Mouse (Mus musculus): ENCODE results near the gene Clasp2.
A peak's percentile ranks its signal among the peaks of the same experiment; 100 is the strongest.

Clasp2 gene

DNA sequence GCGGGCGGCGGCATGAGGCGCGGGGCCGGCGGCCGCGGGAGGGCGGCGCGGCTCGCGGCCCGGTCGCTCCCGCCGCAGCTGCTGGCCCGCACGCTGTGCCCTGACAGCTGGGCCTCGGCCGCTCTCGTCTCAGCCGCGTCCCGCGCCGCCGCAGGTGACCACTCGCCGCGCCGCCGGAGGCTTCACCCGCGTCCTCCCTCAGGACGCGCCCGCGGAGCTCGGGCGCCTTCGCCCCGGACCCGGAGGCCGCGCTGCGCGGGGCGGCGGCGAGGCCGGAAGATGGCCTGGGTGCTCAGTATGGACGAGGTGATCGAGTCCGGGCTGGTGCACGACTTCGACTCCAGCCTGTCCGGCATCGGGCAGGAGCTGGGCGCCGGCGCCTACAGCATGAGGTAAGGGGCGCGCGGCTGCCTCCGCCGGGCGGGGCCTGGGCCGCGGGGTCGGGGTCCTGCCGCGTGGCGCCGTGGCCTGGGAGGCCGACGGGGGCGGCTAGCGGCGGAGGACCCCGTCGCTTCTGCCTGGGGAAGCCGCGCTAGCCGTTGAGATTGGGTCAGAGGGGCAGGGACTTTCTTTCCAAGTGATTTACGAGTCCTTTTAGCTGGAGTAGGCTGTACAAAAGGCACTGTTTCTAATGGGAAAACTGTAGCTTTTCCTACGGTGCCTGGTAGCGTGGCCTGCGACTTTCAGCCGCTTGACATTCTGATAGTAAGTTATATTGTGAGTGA is 190.3 kb downstream of the Clasp2 start:
- DNase-seq (ENCODE audit: low spot score in 2 of 2): peak; percentile 39 to 47

DNA sequence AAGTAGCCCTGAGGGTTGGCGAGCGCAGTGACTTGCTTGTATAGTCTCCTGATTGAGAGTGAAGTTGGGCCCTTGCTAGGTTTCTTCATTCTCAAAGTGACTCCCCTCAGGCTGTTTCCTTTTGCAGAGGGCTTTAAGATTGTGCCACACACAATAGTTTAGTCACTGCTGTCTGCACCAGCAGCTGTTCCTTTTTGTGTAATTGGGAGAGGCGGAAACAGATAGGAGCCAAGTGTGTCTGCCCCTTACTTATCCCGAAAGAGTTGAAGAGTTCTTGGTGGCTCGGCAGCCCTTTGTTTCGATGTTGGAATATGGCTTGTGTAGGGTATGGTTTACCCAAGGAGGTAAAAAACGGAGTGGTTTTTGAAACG is 190.8 kb downstream of the Clasp2 start:
- DNase-seq (ENCODE audit: low spot score in 2 of 2): no peak

- DNase-seq (ENCODE audit: low spot score in 2 of 2): no peak
Measured at GRCm38 (mm10) chr9:113932501-113932900, 191.2 kb downstream of the Clasp2 start.

- DNase-seq (ENCODE audit: low spot score in 2 of 2): no peak
Measured at GRCm38 (mm10) chr9:113935638-113936037, 194.4 kb downstream of the Clasp2 start.

GRCm38 (mm10) chr9:113939063-113939850 is 198.0 kb downstream of the Clasp2 start:
- DNase-seq (ENCODE audit: low spot score in 2 of 2): no peak

GRCm38 (mm10) chr9:113941103-113941805 is 200.0 kb downstream of the Clasp2 start:
- no peak for DNase-seq (ENCODE audit: low spot score in 2 of 2)

GRCm38 (mm10) chr9:113943372-113943771 is 202.1 kb downstream of the Clasp2 start:
- no peak for DNase-seq (ENCODE audit: low spot score in 2 of 2)

DNA sequence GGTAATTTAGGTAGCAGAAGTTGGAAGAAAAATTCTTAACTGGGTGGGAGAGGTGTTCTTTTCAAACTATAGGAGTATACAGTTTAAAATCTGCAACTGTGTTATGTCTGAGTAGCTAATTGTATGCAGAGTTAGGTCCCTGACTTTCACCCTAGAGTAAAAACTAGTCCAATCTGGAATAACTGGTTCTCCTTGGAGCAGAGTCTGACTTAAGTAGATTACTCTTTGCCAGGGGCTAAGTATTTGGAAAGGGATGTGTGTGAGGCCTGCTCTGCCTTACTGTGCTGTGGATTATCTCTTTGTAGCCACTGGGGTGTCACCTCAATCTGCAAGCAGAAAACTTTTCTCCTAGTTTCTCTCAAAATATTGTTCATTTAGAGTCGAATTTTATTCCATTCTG is 205.9 kb downstream of the Clasp2 start:
- no peak for DNase-seq (ENCODE audit: low spot score in 2 of 2)

- DNase-seq (ENCODE audit: low spot score in 2 of 2): no peak
Measured at GRCm38 (mm10) chr9:113957777-113958176, 216.5 kb downstream of the Clasp2 start.

DNA sequence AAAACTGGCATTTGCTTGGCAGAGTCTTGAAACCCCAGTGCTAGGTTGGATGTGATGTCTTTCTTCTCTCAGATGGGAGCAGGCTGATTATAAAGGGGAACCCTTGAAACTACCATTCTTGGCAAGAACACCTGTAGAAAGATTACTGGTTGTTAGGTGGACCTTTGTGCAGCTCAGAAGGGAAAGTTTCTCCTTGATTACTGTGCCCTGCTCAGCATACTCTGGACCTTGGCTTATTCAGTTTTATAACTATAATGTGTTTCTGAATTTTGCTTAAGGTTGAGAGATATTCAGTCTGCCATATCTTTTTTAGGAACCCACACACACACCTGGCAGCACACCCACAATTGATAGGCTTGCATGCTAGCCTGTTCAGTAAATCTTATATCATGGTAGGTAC is 222.4 kb downstream of the Clasp2 start:
- DNase-seq (ENCODE audit: low spot score in 2 of 2): no peak

GRCm38 (mm10) chr9:113964415-113964814 is 223.1 kb downstream of the Clasp2 start:
- no peak for DNase-seq (ENCODE audit: low spot score in 2 of 2)

GRCm38 (mm10) chr9:113966838-113967237 is 225.6 kb downstream of the Clasp2 start:
- DNase-seq (ENCODE audit: low spot score in 2 of 2): no peak

GRCm38 (mm10) chr9:113968967-113969366 is 227.7 kb downstream of the Clasp2 start:
- DNase-seq (ENCODE audit: low spot score in 2 of 2): no peak

Data from right cerebral cortex, postnatal 10 days (tissue).